Mouse (Mus musculus) CH12.LX (cell line): ENCODE measurements around the gene Ehd3. TPM values are rescaled to one million over a fixed set of nuclear protein-coding genes. Genes with fewer than 3 reads are reported as not detected.

Source experiments
- DNase-seq: peaks from one replicate; pipeline ENCODE4 v3.0.0-alpha.2; 2013; ENCODE audit errors: extremely low read depth
- H3K27ac ChIP-seq: 2 replicates; pipeline ENCODE4 v1.5.1; 2012; ENCODE audit warnings: low read depth, mild to moderate bottlenecking, control low read depth, moderate library complexity; ENCODE audit not compliant: insufficient read depth
- H3K27me3 ChIP-seq: replicated peaks from 2 replicates; pipeline ENCODE3; 2012; ENCODE audit warnings: inconsistent platforms
- H3K36me3 ChIP-seq, 2 experiments: replicated peaks in 1 of 2; 2 replicates each; pipeline versions ENCODE3 to v1.6.1; 2012; ENCODE audit warnings: inconsistent platforms in 1 of 2, low read length in 1 of 2, mild to moderate bottlenecking in 1 of 2, mixed read lengths in 1 of 2, moderate library complexity in 1 of 2; ENCODE audit not compliant: control insufficient read depth in 1 of 2, insufficient read depth in 1 of 2
- H3K4me1 ChIP-seq, 2 experiments: 2 replicates each; pipeline ENCODE4 v1.6.1; 2012; ENCODE audit warnings: inconsistent platforms in 1 of 2, moderate library complexity in 1 of 2; ENCODE audit not compliant: insufficient read depth in 2 of 2, control insufficient read depth in 1 of 2
- H3K4me2 ChIP-seq: 2 replicates; pipeline ENCODE4 v1.6.1; 2012; ENCODE audit warnings: low read depth, mild to moderate bottlenecking, control low read depth; ENCODE audit not compliant: poor library complexity, insufficient read depth, severe bottlenecking
- H3K4me3 ChIP-seq, 3 experiments: fragments of 150-350 bp in 1 of 3; sonication (generic) in 1 of 3; replicated peaks in 1 of 3; 2 replicates each; pipeline versions ENCODE3 to v1.5.1; 2011 to 2012; ENCODE audit warnings: low read depth in 2 of 3, low read length in 2 of 3, mild to moderate bottlenecking in 2 of 3, moderate library complexity in 2 of 3, control low read depth in 1 of 3, improper control_type of control experiment in 1 of 3, inconsistent platforms in 1 of 3, mixed read lengths in 1 of 3; ENCODE audit not compliant: poor library complexity in 1 of 3
- H3K79me2 ChIP-seq: replicated peaks from 2 replicates; pipeline ENCODE4 v1.6.1; 2012; ENCODE audit warnings: mild to moderate bottlenecking, moderate library complexity; ENCODE audit not compliant: control insufficient read depth, poor library complexity, insufficient read depth, severe bottlenecking; ENCODE audit errors: extremely low read depth
- H3K9ac ChIP-seq: 2 replicates; pipeline ENCODE4 v1.6.1; 2012; ENCODE audit warnings: low read depth, mild to moderate bottlenecking, control low read depth, moderate library complexity; ENCODE audit not compliant: insufficient read depth
- H3K9me3 ChIP-seq: replicated peaks from 2 replicates; pipeline ENCODE3; 2012; ENCODE audit warnings: low read length, inconsistent platforms, mixed read lengths
- BHLHE40 ChIP-seq: IDR thresholded peaks from 2 replicates; pipeline ENCODE4 v1.6.1; 2011; ENCODE audit warnings: mild to moderate bottlenecking, low read depth, low read length, improper control_type of control experiment
- CHD2 ChIP-seq: IDR thresholded peaks from 2 replicates; pipeline ENCODE4 v1.6.1; 2011; ENCODE audit warnings: low read length, improper control_type of control experiment
- GABPA ChIP-seq: IDR thresholded peaks from 2 replicates; pipeline ENCODE4 v1.6.1; 2012; ENCODE audit warnings: low read depth, low read length, improper control_type of control experiment, inconsistent platforms; ENCODE audit not compliant: insufficient replicate concordance
- IRF4 ChIP-seq: IDR thresholded peaks from 2 replicates; pipeline ENCODE4 v1.6.1; 2014; ENCODE audit warnings: low read depth, mild to moderate bottlenecking, inconsistent platforms, low read length, improper control_type of control experiment
- JUND ChIP-seq: conservative IDR thresholded peaks from 2 replicates; pipeline ENCODE4 v1.6.1; 2011; ENCODE audit warnings: low read depth, low read length, improper control_type of control experiment
- KAT2A ChIP-seq: IDR thresholded peaks from 2 replicates; pipeline ENCODE4 v1.6.1; 2012; ENCODE audit warnings: low read length, improper control_type of control experiment, inconsistent platforms; ENCODE audit not compliant: insufficient replicate concordance
- MEF2A ChIP-seq: IDR thresholded peaks from 2 replicates; pipeline ENCODE4 v1.6.1; 2014; ENCODE audit warnings: low read depth, mild to moderate bottlenecking, inconsistent platforms, low read length, improper control_type of control experiment, borderline replicate concordance
- NELFE ChIP-seq: IDR thresholded peaks from 2 replicates; pipeline ENCODE4 v1.6.1; 2011; ENCODE audit warnings: low read depth, low read length, improper control_type of control experiment
- NRF1 ChIP-seq: IDR thresholded peaks from 2 replicates; pipeline ENCODE4 v1.6.1; 2014; ENCODE audit warnings: low read depth, mild to moderate bottlenecking, inconsistent platforms, low read length, improper control_type of control experiment, moderate library complexity
- POLR2AphosphoS2 ChIP-seq: IDR thresholded peaks from 2 replicates; pipeline ENCODE4 v1.6.1; 2011; ENCODE audit warnings: low read depth, low read length, improper control_type of control experiment
- SIN3A ChIP-seq: IDR thresholded peaks from 2 replicates; pipeline ENCODE4 v1.6.1; 2012; ENCODE audit warnings: low read length, improper control_type of control experiment, inconsistent platforms
- ZKSCAN1 ChIP-seq: IDR thresholded peaks from 2 replicates; pipeline ENCODE4 v1.6.1; 2012; ENCODE audit warnings: low read depth, inconsistent platforms, low read length, improper control_type of control experiment, borderline replicate concordance
- ZNF384 ChIP-seq: IDR thresholded peaks from 2 replicates; pipeline ENCODE4 v1.6.1; 2012; ENCODE audit warnings: low read depth, low read length, improper control_type of control experiment, inconsistent platforms
- dilution Hi-C: fragments of 300-500 bp; cut with MboI; formaldehyde crosslinking; loops from 2 replicates; pipeline ENCODE4 v1.14.3; 2020; ENCODE audit warnings: low sequenced_read_pairs; ENCODE audit not compliant: extremely low pct_unique_long_range_greater_than_20kb, extremely low pct_ligation_motif_present
- in situ Hi-C: fragments of 300-500 bp; cut with MboI; formaldehyde crosslinking; loops from 3 replicates; pipeline ENCODE4 v1.14.3; 2019; ENCODE audit warnings: low sequenced_read_pairs, low pct_ligation_motif_present, low pct_unique_long_range_greater_than_20kb, mixed read lengths
- polyA plus RNA-seq: library from polyadenylated mRNA; unstranded; fragments of >175 nt; gene quantifications from 2 replicates; pipeline ENCODE4 v1.2.1, GENCODE M21; 2012; ENCODE audit warnings: low read depth; ENCODE audit not compliant: insufficient read length
- total RNA-seq, 2 experiments: library from RNA; depleted of rRNA; stranded (reverse); fragments of 300-350 nt in 1 of 2; fragments of >200 nt in 1 of 2; gene quantifications; 2 replicates each; pipeline ENCODE4 v1.2.3; 2012 to 2014

Gene Ehd3
- total and polyA plus RNA-seq, 3 experiments = 11.0 to 37.0 (median 26.5) TPM

DNA sequence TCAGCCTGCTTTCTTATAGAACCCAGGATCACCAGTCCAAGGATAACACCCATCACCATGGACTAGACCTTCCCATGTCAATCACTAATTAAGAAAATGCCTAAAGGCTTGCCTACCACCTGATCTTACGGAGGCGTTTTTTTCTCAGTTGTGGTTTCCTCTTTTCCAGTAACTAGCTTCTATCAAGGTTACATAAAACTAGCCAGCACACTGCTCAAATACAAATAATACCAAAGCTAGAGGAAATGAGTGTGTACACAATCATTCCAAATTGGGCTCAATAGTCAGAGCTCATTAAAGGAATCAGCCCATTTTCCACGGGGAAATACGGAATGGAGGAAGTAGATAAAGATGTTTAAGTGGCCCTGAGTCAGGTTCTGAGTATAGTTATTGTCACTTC, 71.3 kb downstream of the Ehd3 start:
- dilution Hi-C loops = no loop called here
- Histone ChIP-seq H3K36me3 (no peaks in the 10 kb centered on the region), H3K9ac (no peak overlapping the region), H3K9me3 (no peaks in the 10 kb centered on the region), H3K4me3 (no peak overlapping the region), H3K79me2 (no peaks in the 10 kb centered on the region), H3K4me2 (no peak overlapping the region), H3K4me1 (peaks cover 9 to 18% of the 10 kb centered on the region in 2 experiments), H3K27me3 (no peaks in the 10 kb centered on the region), H3K27ac (no peak overlapping the region)
- DNase-seq = no peak
- in situ Hi-C loops = loop anchor here (25.0 kb wide), 1 partner anchor 313 kb away; no protein-coding TSS in a partner anchor
- TF ChIP-seq SIN3A = no peak

DNA sequence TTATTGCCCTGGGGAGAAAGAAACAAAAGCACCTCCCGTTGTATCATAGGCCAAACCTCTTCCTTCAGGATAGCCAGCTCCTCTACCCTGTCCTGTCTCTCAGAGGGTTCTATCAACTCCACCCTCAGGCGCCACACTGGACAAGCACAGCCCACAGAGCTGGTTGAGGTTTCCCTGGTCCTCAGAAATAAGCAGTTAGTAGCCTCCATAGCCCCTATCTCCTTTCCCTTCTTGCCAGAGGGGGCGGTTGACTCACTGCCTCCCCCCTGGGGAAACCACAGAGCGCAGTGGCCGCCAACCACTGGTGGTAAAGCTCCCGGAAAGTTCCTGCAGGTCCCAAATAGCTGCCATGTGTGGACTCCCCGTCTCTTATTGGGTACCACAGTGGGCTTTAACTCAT, 71.7 kb downstream of the Ehd3 start:
- H3K9ac ChIP-seq = no peak overlapping the region
- H3K4me3 ChIP-seq = no peak overlapping the region
- H3K4me1 ChIP-seq = peaks cover 5 to 14% of the 10 kb centered on the region in 2 experiments
- no peaks in the 10 kb centered on the region for H3K79me2 ChIP-seq
- in situ Hi-C loops = loop anchor here (25.0 kb wide), 1 partner anchor 313 kb away; no protein-coding TSS in a partner anchor
- no peak for TF ChIP-seq NELFE
- no peak for TF ChIP-seq GABPA
- no peak for TF ChIP-seq ZKSCAN1
- no peak for TF ChIP-seq MEF2A
- TF ChIP-seq BHLHE40 = no peak
- H3K27me3 ChIP-seq = no peaks in the 10 kb centered on the region
- no peaks in the 10 kb centered on the region for H3K9me3 ChIP-seq
- no peak overlapping the region for H3K27ac ChIP-seq
- DNase-seq = no peak
- no peaks in the 10 kb centered on the region for H3K36me3 ChIP-seq
- no peak overlapping the region for H3K4me2 ChIP-seq
- dilution Hi-C loops = no loop called here

DNA sequence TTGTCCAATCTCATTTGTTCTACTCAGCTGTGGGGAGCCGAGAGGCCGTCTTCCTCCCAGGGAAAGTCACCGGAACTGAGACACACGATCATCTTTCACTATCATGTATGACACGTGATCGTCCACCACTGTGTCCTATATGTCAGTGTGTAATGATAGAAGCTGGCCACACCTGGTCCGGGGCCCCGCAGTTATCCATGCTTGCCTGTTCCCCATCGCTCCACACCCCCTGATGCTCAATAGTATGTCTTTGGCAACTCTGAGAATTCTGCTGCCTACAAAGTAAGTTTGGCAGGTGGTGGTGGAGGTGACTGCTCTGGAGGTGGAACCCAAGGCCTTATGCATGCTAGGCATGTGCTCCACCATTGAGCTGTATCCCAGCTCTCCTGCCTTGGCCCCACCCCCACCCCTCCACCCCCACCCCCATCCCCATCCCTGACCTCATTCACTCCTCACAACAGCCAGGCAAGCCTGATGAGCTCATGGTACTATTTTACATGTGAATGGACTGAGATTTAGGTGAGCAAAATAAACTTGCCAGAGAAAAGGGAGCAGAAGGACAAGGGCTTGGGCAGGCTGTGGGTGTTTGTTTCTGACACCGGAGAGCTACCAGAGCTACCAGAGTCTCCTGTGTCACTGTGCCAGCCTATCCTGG, 75.5 kb downstream of the Ehd3 start:
- no peaks in the 10 kb centered on the region for H3K79me2 ChIP-seq
- peaks cover 0 to 8% of the 10 kb centered on the region in 2 experiments; a peak in 1 of 4 replicates for H3K4me1 ChIP-seq
- H3K4me2 ChIP-seq = no peak overlapping the region
- no peaks in the 10 kb centered on the region for H3K27me3 ChIP-seq
- no peak overlapping the region for H3K9ac ChIP-seq
- in situ Hi-C loops (loop anchor here (25.0 kb wide), 1 partner anchor 317 kb away; no protein-coding TSS in a partner anchor), dilution Hi-C loops (no loop called here)
- H3K36me3 ChIP-seq = no peaks in the 10 kb centered on the region
- no peak overlapping the region for H3K4me3 ChIP-seq
- TF ChIP-seq ZNF384 (no peak), IRF4 (no peak), GABPA (no peak), NRF1 (no peak), CHD2 (no peak), KAT2A (no peak), JUND (no peak), BHLHE40 (no peak), POLR2AphosphoS2 (no peak), ZKSCAN1 (no peak)
- H3K27ac ChIP-seq = no peak overlapping the region
- no peaks in the 10 kb centered on the region for H3K9me3 ChIP-seq
- no peak for DNase-seq
